Comparison of ENCODE assay signal across 9 mouse cellular contexts in the genomic region with DNA sequence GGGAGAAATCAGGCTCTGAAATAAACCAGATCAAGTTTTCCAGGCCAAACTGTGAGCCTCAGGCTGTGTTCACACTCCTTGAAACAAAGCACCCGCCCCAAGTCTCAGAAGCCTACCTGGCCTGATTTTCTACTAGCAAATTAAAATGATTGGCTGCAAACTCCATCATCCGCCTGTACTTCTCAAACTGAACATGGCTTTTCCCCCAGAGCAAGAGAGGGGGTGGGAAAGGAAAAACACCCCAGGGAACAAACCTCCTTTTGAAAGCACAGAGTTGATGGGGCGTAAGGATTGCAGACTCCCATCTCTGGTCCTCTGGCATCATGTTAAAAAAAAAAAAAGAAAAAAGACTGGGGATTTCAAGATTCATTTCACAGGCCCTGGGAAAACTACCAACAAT. TPM values are rescaled to one million over a fixed set of nuclear protein-coding genes. Genes with fewer than 3 reads are reported as not detected.
DNase-seq lines count a peak whose midpoint lies in the region; ATAC-seq and TF ChIP-seq lines count a peak whose summit lies in the region.
"Had no signal": no experiment of that assay in that cellular context is flagged by ENCODE, and none has a peak within 500 bp of the region (broad histone marks: within the 10 kb centered on the region; RNA-seq: fewer than 3 reads in every experiment).

No protein-coding gene starts in this region.

- no peaks in the 10 kb centered on the region for H3K9me3 ChIP-seq in heart, embryonic 13.5 days
- H3K9me3 ChIP-seq in hindbrain, postnatal 0 days (ENCODE audit: low read length): no peaks in the 10 kb centered on the region
- H3K9me3 ChIP-seq in midbrain, postnatal 0 days (ENCODE audit: low read length): no peaks in the 10 kb centered on the region

- H3K27me3 ChIP-seq in heart, embryonic 13.5 days (replicated peaks): no peaks in the 10 kb centered on the region
- no peaks in the 10 kb centered on the region for H3K27me3 ChIP-seq in hindbrain, postnatal 0 days (ENCODE audit: insufficient read depth, low read length)
- no peaks in the 10 kb centered on the region for H3K27me3 ChIP-seq in midbrain, postnatal 0 days (ENCODE audit: insufficient read depth, low read length)

- ATAC-seq in heart, embryonic 13.5 days (ENCODE audit: extremely low read depth, insufficient number of reproducible peaks, low FRiP score, low TSS enrichment): no peak
- ATAC-seq in hindbrain, postnatal 0 days: no peak
- ATAC-seq in midbrain, postnatal 0 days (ENCODE audit: low FRiP score): no peak
- ATAC-seq in CD4-positive, CD25-positive, alpha-beta regulatory T cell, adult 4 months: no peak

- WGBS in heart, embryonic 13.5 days: 80% methylated on average over 3 of the region's 3 CpGs
- 38% methylated on average over 3 of the region's 3 CpGs for WGBS in hindbrain, postnatal 0 days
- 44% methylated on average over 3 of the region's 3 CpGs for WGBS in midbrain, postnatal 0 days

- no peak overlapping the region for H3K27ac ChIP-seq in heart, embryonic 13.5 days (replicated peaks)
- no peak overlapping the region for H3K27ac ChIP-seq in cortical plate, adult 2 months (ENCODE audit: insufficient read depth, low read length)
- H3K27ac ChIP-seq in hindbrain, postnatal 0 days: no peak overlapping the region
- no peak overlapping the region for H3K27ac ChIP-seq in midbrain, postnatal 0 days (ENCODE audit: low read depth, low read length)

- TF ChIP-seq POLR2A in cortical plate, adult 2 months (IDR thresholded peaks at IDR 0.05; ENCODE audit: extremely low read depth, insufficient read depth, low read length): no peak

- H3K36me3 ChIP-seq in heart, embryonic 13.5 days: peaks cover 29% of the 10 kb centered on the region
- H3K36me3 ChIP-seq in hindbrain, postnatal 0 days (ENCODE audit: insufficient read depth, low read length): no peaks in the 10 kb centered on the region
- 0 out of 2 replicates have a peak, but pooled peaks cover 3% of the 10 kb centered on the region for H3K36me3 ChIP-seq in midbrain, postnatal 0 days (ENCODE audit: insufficient read depth, low read length)

- H3K4me1 ChIP-seq in heart, embryonic 13.5 days: peaks cover 40% of the 10 kb centered on the region
- peaks cover 14% of the 10 kb centered on the region for H3K4me1 ChIP-seq in cortical plate, adult 2 months (ENCODE audit: control insufficient read depth, insufficient read depth, low read length)
- peaks cover 16% of the 10 kb centered on the region for H3K4me1 ChIP-seq in hindbrain, postnatal 0 days (ENCODE audit: insufficient read depth, low read length)
- peaks cover 17% of the 10 kb centered on the region; the same call in 1 of the 2 replicates for H3K4me1 ChIP-seq in midbrain, postnatal 0 days (ENCODE audit: insufficient read depth, low read length)

- DNase-seq in heart, adult 9 months (ENCODE audit: low spot score in 2 of 2): no peak
- no peak for DNase-seq in hindbrain, postnatal 0 days (ENCODE audit: low spot score)
- DNase-seq in midbrain, postnatal 0 days (ENCODE audit: low spot score): peak; percentile 28
- DNase-seq in cerebellum, adult 11 months: no peak
- no peak for DNase-seq in left cerebral cortex, adult 8-10 months (ENCODE audit: low spot score in 2 of 2)

- H3K4me2 ChIP-seq in heart, embryonic 13.5 days: peak overlapping the region; percentile 87
- peak overlapping the region; percentile 82 for H3K4me2 ChIP-seq in hindbrain, postnatal 0 days (ENCODE audit: low read depth, low read length)
- H3K4me2 ChIP-seq in midbrain, postnatal 0 days (ENCODE audit: low read depth, low read length, poor library complexity, severe bottlenecking): peak overlapping the region; percentile 79

- TF ChIP-seq CTCF in cortical plate, adult 2 months (IDR thresholded peaks at IDR 0.05; ENCODE audit: extremely low read depth, insufficient read depth, low read length): no peak
- TF ChIP-seq CTCF in hindbrain, postnatal 0 days (IDR thresholded peaks at IDR 0.05; ENCODE audit: low read depth): no peak
- TF ChIP-seq CTCF in midbrain, postnatal 0 days (IDR thresholded peaks at IDR 0.05): no peak

- peak overlapping the region; percentile 84 for H3K4me3 ChIP-seq in heart, embryonic 13.5 days
- peak overlapping the region; percentile 91 for H3K4me3 ChIP-seq in cortical plate, adult 2 months (ENCODE audit: insufficient read depth, low read length)
- peak overlapping the region; percentile 88 for H3K4me3 ChIP-seq in hindbrain, postnatal 0 days (ENCODE audit: low read length)
- H3K4me3 ChIP-seq in midbrain, postnatal 0 days (ENCODE audit: low read depth, low read length): peak overlapping the region; percentile 88

- peak overlapping the region; percentile 94 for H3K9ac ChIP-seq in heart, embryonic 13.5 days
- peak overlapping the region; percentile 96 for H3K9ac ChIP-seq in hindbrain, postnatal 0 days (replicated peaks; ENCODE audit: low read length)
- H3K9ac ChIP-seq in midbrain, postnatal 0 days (replicated peaks; ENCODE audit: low read length, poor library complexity, severe bottlenecking): peak overlapping the region; percentile 94

RNA-seq across cellular contexts. Expression of gene Tecr, which starts 15.1 kb away (rescaled TPM):
- polyA plus RNA-seq in heart, embryonic 13.5 days (2015; fragmentation: Nextera tagmentation; extraction: Ambion mirVana): 438 and 474 TPM in 2 replicates
- polyA plus RNA-seq in cortical plate, adult 2 months (2012; rRNA removed): 854 and 882 TPM in 2 replicates
- total RNA-seq in hindbrain, postnatal 0 days (2014; rRNA removed): 1,283 and 1,409 TPM in 2 replicates
- 1,550 and 1,625 TPM in 2 replicates for polyA plus RNA-seq in hindbrain, postnatal 0 days (2015; fragmentation: Nextera tagmentation; extraction: Ambion mirVana)
- 1,134 and 1,270 TPM in 2 replicates for total RNA-seq in midbrain, postnatal 0 days (2014; rRNA removed)
- 1,433 and 1,533 TPM in 2 replicates for polyA plus RNA-seq in midbrain, postnatal 0 days (2015; fragmentation: Nextera tagmentation; extraction: Ambion mirVana)
- 100 to 1,000 TPM; 638 to 678 (median 672) TPM for total RNA-seq in left cerebral cortex, adult 8-10 months (2022)
- 100 to 1,000 TPM; 408 to 507 TPM for polyA plus RNA-seq in CD4-positive, CD25-positive, alpha-beta regulatory T cell, adult 4 months (2017; shearing (Covaris generic))

RNA-seq across cellular contexts. Expression of gene Dnajb1, which starts 15.3 kb away (rescaled TPM):
- 41.4 and 47.4 TPM in 2 replicates for polyA plus RNA-seq in heart, embryonic 13.5 days (2015; fragmentation: Nextera tagmentation; extraction: Ambion mirVana)
- 39.7 and 41.9 TPM in 2 replicates for polyA plus RNA-seq in cortical plate, adult 2 months (2012; rRNA removed)
- total RNA-seq in hindbrain, postnatal 0 days (2014; rRNA removed): 35.3 and 42.7 TPM in 2 replicates
- polyA plus RNA-seq in hindbrain, postnatal 0 days (2015; fragmentation: Nextera tagmentation; extraction: Ambion mirVana): 60.1 and 65.0 TPM in 2 replicates
- 41.0 and 43.3 TPM in 2 replicates for total RNA-seq in midbrain, postnatal 0 days (2014; rRNA removed)
- polyA plus RNA-seq in midbrain, postnatal 0 days (2015; fragmentation: Nextera tagmentation; extraction: Ambion mirVana): 60.3 and 72.4 TPM in 2 replicates
- total RNA-seq in left cerebral cortex, adult 8-10 months (2022): 10 to 100 TPM; 44.9 to 46.9 (median 45.6) TPM
- 10 to 100 TPM; 44.9 to 62.3 TPM for polyA plus RNA-seq in CD4-positive, CD25-positive, alpha-beta regulatory T cell, adult 4 months (2017; shearing (Covaris generic))

RNA-seq across cellular contexts. Expression of gene Ndufb7, which starts 26.2 kb away (rescaled TPM):
- 524 and 602 TPM in 2 replicates for polyA plus RNA-seq in heart, embryonic 13.5 days (2015; fragmentation: Nextera tagmentation; extraction: Ambion mirVana)
- 324 and 325 TPM in 2 replicates for polyA plus RNA-seq in cortical plate, adult 2 months (2012; rRNA removed)
- total RNA-seq in hindbrain, postnatal 0 days (2014; rRNA removed): 124 and 186 TPM in 2 replicates
- polyA plus RNA-seq in hindbrain, postnatal 0 days (2015; fragmentation: Nextera tagmentation; extraction: Ambion mirVana): 436 and 442 TPM in 2 replicates
- total RNA-seq in midbrain, postnatal 0 days (2014; rRNA removed): 151 and 158 TPM in 2 replicates
- 396 and 420 TPM in 2 replicates for polyA plus RNA-seq in midbrain, postnatal 0 days (2015; fragmentation: Nextera tagmentation; extraction: Ambion mirVana)
- 100 to 1,000 TPM; 115 to 152 (median 134) TPM for total RNA-seq in left cerebral cortex, adult 8-10 months (2022)
- polyA plus RNA-seq in CD4-positive, CD25-positive, alpha-beta regulatory T cell, adult 4 months (2017; shearing (Covaris generic)): 100 to 1,000 TPM; 277 to 291 TPM

RNA-seq across cellular contexts. Expression of gene Olfr370, which starts 57.1 kb away (rescaled TPM):
- not detected in 2 replicates for polyA plus RNA-seq in heart, embryonic 13.5 days (2015; fragmentation: Nextera tagmentation; extraction: Ambion mirVana)
- polyA plus RNA-seq in cortical plate, adult 2 months (2012; rRNA removed): not detected in 2 replicates
- total RNA-seq in hindbrain, postnatal 0 days (2014; rRNA removed): 0.05 TPM in 1 of 2 replicates, not detected in the other
- polyA plus RNA-seq in hindbrain, postnatal 0 days (2015; fragmentation: Nextera tagmentation; extraction: Ambion mirVana): 0.08 TPM in 1 of 2 replicates, not detected in the other
- not detected in 2 replicates for total RNA-seq in midbrain, postnatal 0 days (2014; rRNA removed)
- polyA plus RNA-seq in midbrain, postnatal 0 days (2015; fragmentation: Nextera tagmentation; extraction: Ambion mirVana): not detected in 2 replicates
- total RNA-seq in left cerebral cortex, adult 8-10 months (2022): not detected
- under 1 TPM in 1 of 2 experiments, not detected in 1; 0.07 TPM for polyA plus RNA-seq in CD4-positive, CD25-positive, alpha-beta regulatory T cell, adult 4 months (2017; shearing (Covaris generic))
- total RNA-seq: granulocyte monocyte progenitor cell, adult 5-6 weeks had no signal

RNA-seq across cellular contexts. Expression of gene Gipc1, which starts 59.8 kb away (rescaled TPM):
- polyA plus RNA-seq in heart, embryonic 13.5 days (2015; fragmentation: Nextera tagmentation; extraction: Ambion mirVana): 155 and 164 TPM in 2 replicates
- 93.6 and 94.6 TPM in 2 replicates for polyA plus RNA-seq in cortical plate, adult 2 months (2012; rRNA removed)
- total RNA-seq in hindbrain, postnatal 0 days (2014; rRNA removed): 71.5 and 84.9 TPM in 2 replicates
- polyA plus RNA-seq in hindbrain, postnatal 0 days (2015; fragmentation: Nextera tagmentation; extraction: Ambion mirVana): 114 and 121 TPM in 2 replicates
- 72.3 and 74.2 TPM in 2 replicates for total RNA-seq in midbrain, postnatal 0 days (2014; rRNA removed)
- 108 and 111 TPM in 2 replicates for polyA plus RNA-seq in midbrain, postnatal 0 days (2015; fragmentation: Nextera tagmentation; extraction: Ambion mirVana)
- total RNA-seq in left cerebral cortex, adult 8-10 months (2022): 10 to 100 TPM; 72.9 to 74.5 (median 74.3) TPM
- polyA plus RNA-seq in CD4-positive, CD25-positive, alpha-beta regulatory T cell, adult 4 months (2017; shearing (Covaris generic)): 10 to 100 TPM; 14.8 to 21.9 TPM
